Mouse (Mus musculus) forebrain, embryonic 12.5 days (tissue): ENCODE data around the gene Soat1. TPM values are rescaled to one million over a fixed set of nuclear protein-coding genes. Genes with fewer than 3 reads are reported as not detected.

Source experiments
- ATAC-seq: fragments of 200-750 bp; cut with Nextera tagmentation; 2 replicates; pipeline ENCODE4 v1.8.0; 2017; ENCODE audit warnings: moderate TSS enrichment; ENCODE audit not compliant: low FRiP score
- H3K27ac ChIP-seq: fragments of 300-500 bp; sonication (generic); 2 replicates; pipeline ENCODE4 v1.5.1; 2016; ENCODE audit warnings: mild to moderate bottlenecking
- H3K27me3 ChIP-seq: fragments of 300-500 bp; sonication (generic); 2 replicates; pipeline ENCODE4 v1.6.1; 2016; ENCODE audit warnings: mild to moderate bottlenecking
- H3K36me3 ChIP-seq: fragments of 300-500 bp; sonication (generic); replicated peaks from 2 replicates; pipeline ENCODE4 v1.6.1; 2016; ENCODE audit warnings: mild to moderate bottlenecking
- H3K4me1 ChIP-seq: fragments of 300-500 bp; sonication (generic); 2 replicates; pipeline ENCODE4 v1.6.1; 2016
- H3K4me2 ChIP-seq: fragments of 300-500 bp; sonication (generic); 2 replicates; pipeline ENCODE4 v1.6.1; 2016; ENCODE audit warnings: mild to moderate bottlenecking, moderate library complexity
- H3K4me3 ChIP-seq: fragments of 300-500 bp; sonication (generic); replicated peaks from 2 replicates; pipeline ENCODE4 v1.5.1; 2016; ENCODE audit warnings: mild to moderate bottlenecking
- H3K9ac ChIP-seq: fragments of 300-500 bp; sonication (generic); 2 replicates; pipeline ENCODE4 v1.6.1; 2016; ENCODE audit warnings: mild to moderate bottlenecking
- H3K9me3 ChIP-seq: fragments of 300-500 bp; sonication (generic); 2 replicates; pipeline ENCODE4 v1.6.1; 2016
- WGBS: fragments of 180-500 bp; shearing (Covaris S2); methylation state at CpG from one replicate; pipeline ENCODE4 v1.1.7; 2016; 5-methylcytosine and 5-hydroxymethylcytosine counted together
- polyA plus RNA-seq: library from polyadenylated mRNA; unstranded; fragments of >200 nt; fragmentation: Nextera tagmentation; extraction: Ambion mirVana; gene quantifications from 2 replicates; pipeline ENCODE4 v1.2.1, GENCODE M21; 2016

Gene Soat1
- polyA plus RNA-seq, 1 experiment from 2014 or later, result 17.6 TPM

- peaks cover 17% of the 10 kb centered on the region for H3K36me3 ChIP-seq
- no peak for ATAC-seq
- no peak overlapping the region for H3K4me2 ChIP-seq
- no peaks in the 10 kb centered on the region for H3K27me3 ChIP-seq
- WGBS, result 90% methylated on average over 12 of the region's 12 CpGs
- H3K9me3 ChIP-seq, result 0 out of 2 replicates have a peak, but pooled peaks cover 4% of the 10 kb centered on the region
- no peak overlapping the region for H3K9ac ChIP-seq
- H3K4me3 ChIP-seq, result no peak overlapping the region
- no peak overlapping the region for H3K27ac ChIP-seq
- no peaks in the 10 kb centered on the region for H3K4me1 ChIP-seq
These were observed 11.7 kb downstream of the Soat1 start for GRCm38 (mm10) chr1:156462273-156462991.

- 87% methylated on average over 6 of the region's 6 CpGs for WGBS
- no peak for ATAC-seq
- Histone ChIP-seq H3K9me3 (0 out of 2 replicates have a peak, but pooled peaks cover 2% of the 10 kb centered on the region), H3K27ac (no peak overlapping the region), H3K4me1 (no peaks in the 10 kb centered on the region), H3K4me3 (no peak overlapping the region), H3K4me2 (no peak overlapping the region), H3K9ac (no peak overlapping the region), H3K36me3 (peaks cover 9% of the 10 kb centered on the region), H3K27me3 (no peaks in the 10 kb centered on the region)
These were observed 13.1 kb downstream of the Soat1 start for GRCm38 (mm10) chr1:156461036-156461435.

- ATAC-seq, result no peak
- no peak overlapping the region for H3K4me3 ChIP-seq
- H3K9ac ChIP-seq, result no peak overlapping the region
- no peaks in the 10 kb centered on the region for H3K9me3 ChIP-seq
- no peak overlapping the region for H3K27ac ChIP-seq
- H3K4me1 ChIP-seq, result no peaks in the 10 kb centered on the region
- H3K4me2 ChIP-seq, result no peak overlapping the region
- H3K36me3 ChIP-seq, result 0 out of 2 replicates have a peak, but pooled peaks cover 2% of the 10 kb centered on the region
- WGBS, result 92% methylated on average over 4 of the region's 4 CpGs
- no peaks in the 10 kb centered on the region for H3K27me3 ChIP-seq
These were observed 13.9 kb downstream of the Soat1 start for GRCm38 (mm10) chr1:156460216-156460615.

- 95% methylated on average over 3 of the region's 3 CpGs for WGBS
- Histone ChIP-seq H3K4me1 (no peaks in the 10 kb centered on the region), H3K4me2 (no peak overlapping the region), H3K4me3 (no peak overlapping the region), H3K9ac (no peak overlapping the region), H3K27ac (no peak overlapping the region), H3K27me3 (no peaks in the 10 kb centered on the region), H3K36me3 (0 out of 2 replicates have a peak, but pooled peaks cover 2% of the 10 kb centered on the region), H3K9me3 (no peaks in the 10 kb centered on the region)
- no peak for ATAC-seq
These were observed 14.4 kb downstream of the Soat1 start for GRCm38 (mm10) chr1:156459690-156460089.

GRCm38 (mm10) chr1:156458391-156459060 lies 15.6 kb downstream of the Soat1 start:
- 0 out of 2 replicates have a peak, but pooled peaks cover 2% of the 10 kb centered on the region for H3K36me3 ChIP-seq
- H3K9me3 ChIP-seq, result no peaks in the 10 kb centered on the region
- 88% methylated on average over 8 of the region's 8 CpGs for WGBS
- H3K9ac ChIP-seq, result no peak overlapping the region
- H3K4me2 ChIP-seq, result no peak overlapping the region
- no peak for ATAC-seq
- no peak overlapping the region for H3K4me3 ChIP-seq
- H3K27ac ChIP-seq, result no peak overlapping the region
- no peaks in the 10 kb centered on the region for H3K27me3 ChIP-seq
- no peaks in the 10 kb centered on the region for H3K4me1 ChIP-seq

GRCm38 (mm10) chr1:156455005-156455758 lies 18.9 kb downstream of the Soat1 start:
- WGBS, result 83% methylated on average over 2 of the region's 2 CpGs

GRCm38 (mm10) chr1:156454384-156454783 lies 19.7 kb downstream of the Soat1 start:
- ATAC-seq, result no peak
- H3K4me2 ChIP-seq, result no peak overlapping the region
- no peak overlapping the region for H3K9ac ChIP-seq
- no peak overlapping the region for H3K27ac ChIP-seq
- no peak overlapping the region for H3K4me3 ChIP-seq
- H3K9me3 ChIP-seq, result no peaks in the 10 kb centered on the region
- H3K27me3 ChIP-seq, result no peaks in the 10 kb centered on the region
- 77% methylated on average over 7 of the region's 7 CpGs for WGBS
- no peaks in the 10 kb centered on the region for H3K36me3 ChIP-seq
- H3K4me1 ChIP-seq, result peaks cover 7% of the 10 kb centered on the region

More at GRCm38 (mm10) chr1:156455005-156455758, 18.9 kb downstream of the Soat1 start:
- H3K27ac ChIP-seq, result no peak overlapping the region
- no peak overlapping the region for H3K4me3 ChIP-seq
- H3K36me3 ChIP-seq, result no peaks in the 10 kb centered on the region
- no peak overlapping the region for H3K4me2 ChIP-seq
- H3K9me3 ChIP-seq, result no peaks in the 10 kb centered on the region
- H3K4me1 ChIP-seq, result peaks cover 5% of the 10 kb centered on the region
- H3K9ac ChIP-seq, result no peak overlapping the region
- no peak for ATAC-seq
- H3K27me3 ChIP-seq, result no peaks in the 10 kb centered on the region

- Histone ChIP-seq H3K4me2 (no peak overlapping the region), H3K4me3 (no peak overlapping the region), H3K27me3 (no peaks in the 10 kb centered on the region), H3K27ac (no peak overlapping the region), H3K9ac (no peak overlapping the region), H3K36me3 (no peaks in the 10 kb centered on the region), H3K9me3 (no peaks in the 10 kb centered on the region), H3K4me1 (peaks cover 7% of the 10 kb centered on the region)
- WGBS, result 91% methylated on average over 10 of the region's 10 CpGs
- ATAC-seq, result no peak
These were observed 20.3 kb downstream of the Soat1 start for GRCm38 (mm10) chr1:156453876-156454275.

- H3K36me3 ChIP-seq, result no peaks in the 10 kb centered on the region
- H3K9me3 ChIP-seq, result no peaks in the 10 kb centered on the region
- H3K9ac ChIP-seq, result no peak overlapping the region
- H3K27me3 ChIP-seq, result no peaks in the 10 kb centered on the region
- H3K4me1 ChIP-seq, result peaks cover 7% of the 10 kb centered on the region
- no peak overlapping the region for H3K4me2 ChIP-seq
- no peak overlapping the region for H3K4me3 ChIP-seq
- no peak for ATAC-seq
- 37% methylated on average over 4 of the region's 4 CpGs for WGBS
- no peak overlapping the region for H3K27ac ChIP-seq
These were observed 23.7 kb downstream of the Soat1 start for GRCm38 (mm10) chr1:156450478-156450877.

GRCm38 (mm10) chr1:156449691-156450090 lies 24.4 kb downstream of the Soat1 start:
- WGBS, result 76% methylated on average over 17 of the region's 17 CpGs

GRCm38 (mm10) chr1:156449089-156449488 lies 25.0 kb downstream of the Soat1 start:
- Histone ChIP-seq H3K9ac (no peak overlapping the region), H3K4me2 (no peak overlapping the region), H3K36me3 (no peaks in the 10 kb centered on the region), H3K4me1 (peaks cover 7% of the 10 kb centered on the region), H3K9me3 (no peaks in the 10 kb centered on the region), H3K27me3 (no peaks in the 10 kb centered on the region), H3K4me3 (no peak overlapping the region), H3K27ac (no peak overlapping the region)
- no peak for ATAC-seq
- 85% methylated on average over 7 of the region's 7 CpGs for WGBS

More at GRCm38 (mm10) chr1:156449691-156450090, 24.4 kb downstream of the Soat1 start:
- Histone ChIP-seq H3K4me3 (no peak overlapping the region), H3K27me3 (no peaks in the 10 kb centered on the region), H3K9me3 (no peaks in the 10 kb centered on the region), H3K4me1 (peaks cover 7% of the 10 kb centered on the region), H3K36me3 (no peaks in the 10 kb centered on the region), H3K27ac (no peak overlapping the region), H3K9ac (no peak overlapping the region), H3K4me2 (no peak overlapping the region)
- no peak for ATAC-seq

GRCm38 (mm10) chr1:156445049-156445448 lies 29.1 kb downstream of the Soat1 start:
- ATAC-seq, result no peak
- H3K9me3 ChIP-seq, result no peaks in the 10 kb centered on the region
- WGBS, result 53% methylated on average over 1 of the region's 1 CpGs
- no peak overlapping the region for H3K27ac ChIP-seq
- H3K4me1 ChIP-seq, result peaks cover under 1% of the 10 kb centered on the region; the same call in 1 of the 2 replicates
- H3K4me2 ChIP-seq, result no peak overlapping the region
- peaks cover 4% of the 10 kb centered on the region for H3K36me3 ChIP-seq
- no peak overlapping the region for H3K4me3 ChIP-seq
- no peaks in the 10 kb centered on the region for H3K27me3 ChIP-seq
- no peak overlapping the region for H3K9ac ChIP-seq
